Mouse (Mus musculus): ENCODE data around the gene Muc5ac.
"Not testable (repeated sequence)": the region's sequence is repeated elsewhere in the genome, so short reads cannot be mapped to it uniquely, and the experiment has no call there.

Gene Muc5ac

DNA sequence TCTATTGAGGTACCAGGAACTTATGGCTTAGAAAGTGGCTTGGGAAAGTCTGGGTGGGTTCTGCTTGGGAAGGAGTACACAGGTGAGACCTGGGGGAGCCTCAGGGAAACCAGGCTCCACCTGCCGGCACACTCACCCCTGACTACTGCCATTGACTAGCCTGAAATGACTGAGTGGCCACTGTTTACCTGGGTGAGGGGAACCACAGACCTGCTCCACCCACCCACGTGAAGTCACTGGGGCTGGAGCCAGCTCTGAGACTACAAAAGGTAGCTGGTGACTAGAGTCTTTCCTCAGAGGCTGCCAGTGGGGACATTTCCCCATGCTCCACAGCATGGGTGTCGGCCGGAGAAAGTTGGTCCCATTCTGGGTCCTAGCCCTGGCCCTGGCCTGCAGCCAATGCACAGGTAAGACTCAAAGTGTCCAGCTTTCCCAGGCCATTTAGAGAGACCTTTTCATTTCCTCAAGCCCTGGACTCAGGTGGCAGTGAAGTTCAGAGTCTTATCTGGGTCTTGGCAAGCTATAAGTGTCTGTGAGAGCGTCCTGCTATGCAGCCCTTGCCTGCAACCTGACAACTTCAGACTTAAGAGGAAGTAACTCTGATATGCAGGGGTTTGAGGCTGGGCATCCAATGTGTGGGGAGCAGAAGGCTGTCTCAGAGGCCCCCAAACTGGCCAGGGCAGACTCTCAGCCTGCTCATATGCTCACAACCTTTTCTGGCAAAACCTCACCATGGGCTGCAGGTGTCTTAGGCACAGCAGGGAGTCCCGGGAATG, at the start of gene Muc5ac:
Gene Muc5ac (plus strand): TSS at position 296 of the 776 bp plus-strand sequence.
- no peak for DNase-seq (ENCODE audit: low spot score)

DNA sequence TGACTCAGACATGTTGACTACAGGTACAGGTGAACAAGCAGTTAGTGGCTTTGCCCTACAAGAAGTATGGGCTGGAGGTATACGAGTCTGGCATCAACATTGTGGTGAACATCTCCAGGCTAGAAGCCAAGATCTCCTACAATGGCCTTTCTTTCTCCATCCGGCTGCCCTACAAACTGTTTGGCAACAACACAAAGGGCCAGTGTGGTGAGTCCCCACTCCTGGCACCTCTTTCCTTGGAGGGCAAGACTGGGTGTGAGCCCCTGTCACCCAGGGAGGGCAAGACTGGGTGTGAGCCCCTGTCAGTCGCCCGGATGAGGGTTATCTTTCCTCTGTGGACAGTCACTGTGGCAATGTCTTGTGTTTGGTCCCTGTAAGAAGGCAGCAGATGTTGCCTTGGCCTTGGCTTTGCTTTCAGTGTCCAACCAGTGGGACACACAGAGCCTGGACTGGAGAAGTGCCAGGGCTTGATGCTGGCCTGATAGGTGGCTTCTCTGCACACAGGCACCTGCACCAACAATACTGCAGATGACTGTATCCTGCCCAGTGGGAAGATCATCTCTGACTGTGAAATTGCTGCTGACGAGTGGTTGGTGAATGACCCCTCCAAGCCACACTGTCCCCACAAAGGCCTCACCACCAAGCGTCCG, 41.2 kb upstream of the Muc5ac start:
- no peak for DNase-seq (ENCODE audit: low spot score)

DNA sequence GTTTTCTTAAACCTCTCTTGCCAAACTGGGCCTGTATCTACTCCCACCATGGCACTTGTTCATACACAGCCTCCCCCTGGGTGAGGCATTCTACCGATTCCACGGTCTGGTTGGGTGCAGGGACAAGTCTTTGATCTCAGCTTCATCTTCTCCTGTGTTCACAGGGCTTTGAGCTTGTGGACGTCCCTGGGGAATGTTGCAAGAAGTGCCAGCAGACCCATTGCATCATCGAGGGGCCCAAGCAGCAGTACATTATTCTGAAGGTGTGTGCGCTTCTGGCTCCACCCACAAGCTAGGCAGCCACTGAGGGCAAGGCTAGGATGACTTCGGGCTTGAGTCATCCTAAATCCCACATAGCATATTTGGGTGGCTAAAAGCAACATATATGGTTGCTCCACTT, 36.3 kb upstream of the Muc5ac start:
- DNase-seq (ENCODE audit: low spot score), result no peak

DNA sequence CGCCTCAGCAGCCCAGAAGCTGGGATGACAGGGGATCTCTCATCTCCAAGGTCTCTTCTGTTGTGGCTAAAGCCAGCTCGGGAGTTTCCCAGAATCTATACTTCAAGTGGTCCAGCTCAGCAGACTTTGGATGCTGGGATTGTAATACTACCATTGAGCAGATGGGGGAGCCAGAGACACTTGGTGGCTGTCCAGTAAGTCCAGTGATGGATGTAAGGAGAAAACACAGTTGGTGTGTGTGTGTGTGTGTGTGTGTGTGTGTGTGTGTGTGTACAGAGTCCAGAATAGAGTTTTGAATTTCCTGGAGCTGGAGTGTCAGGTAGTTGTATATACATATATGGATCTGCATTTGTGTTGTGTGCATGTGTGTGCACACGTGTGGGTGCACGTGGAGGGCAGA, 32.9 kb upstream of the Muc5ac start:
- peak; percentile 45 for DNase-seq (ENCODE audit: low spot score)

DNA sequence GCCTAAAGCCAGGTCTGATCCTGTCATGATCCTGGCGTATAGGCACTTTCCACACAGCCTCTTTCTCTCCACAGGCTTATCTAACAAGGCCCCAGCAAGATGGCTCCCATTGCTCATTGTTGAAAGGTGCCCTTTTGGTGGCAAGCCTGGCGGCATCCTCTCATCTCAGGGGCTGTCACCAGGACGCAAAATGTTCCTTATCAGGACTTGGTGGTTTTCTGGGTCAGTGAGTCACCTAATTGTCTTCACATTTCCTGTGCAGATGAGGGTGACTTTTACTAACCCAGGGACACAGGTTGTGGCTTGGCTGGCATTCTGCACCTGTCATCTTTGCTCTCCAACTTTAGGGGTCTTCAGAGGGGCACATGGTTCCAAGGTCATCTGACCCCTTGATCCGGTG, 30.5 kb upstream of the Muc5ac start:
- DNase-seq (ENCODE audit: low spot score), result no peak

DNA sequence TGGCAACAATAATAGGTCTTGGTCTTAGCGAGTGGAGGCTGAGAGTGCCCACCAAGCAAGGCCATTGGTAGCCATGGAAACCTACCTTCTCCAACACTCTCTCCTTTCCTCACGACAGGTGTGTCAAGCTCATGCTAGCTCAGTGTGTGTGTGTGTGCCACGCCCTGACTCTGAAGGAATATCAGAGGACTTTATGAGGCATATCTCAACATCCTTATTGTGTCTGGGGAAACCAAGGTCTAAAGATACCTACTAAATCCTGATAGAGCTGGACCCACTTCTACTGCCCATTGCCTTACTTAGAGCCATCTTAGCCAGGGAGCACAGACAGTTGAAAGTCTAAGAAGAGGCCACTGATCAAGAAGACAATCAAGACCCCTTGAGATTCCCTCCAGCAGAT, 18.3 kb upstream of the Muc5ac start:
- no peak for DNase-seq (ENCODE audit: low spot score)

DNA sequence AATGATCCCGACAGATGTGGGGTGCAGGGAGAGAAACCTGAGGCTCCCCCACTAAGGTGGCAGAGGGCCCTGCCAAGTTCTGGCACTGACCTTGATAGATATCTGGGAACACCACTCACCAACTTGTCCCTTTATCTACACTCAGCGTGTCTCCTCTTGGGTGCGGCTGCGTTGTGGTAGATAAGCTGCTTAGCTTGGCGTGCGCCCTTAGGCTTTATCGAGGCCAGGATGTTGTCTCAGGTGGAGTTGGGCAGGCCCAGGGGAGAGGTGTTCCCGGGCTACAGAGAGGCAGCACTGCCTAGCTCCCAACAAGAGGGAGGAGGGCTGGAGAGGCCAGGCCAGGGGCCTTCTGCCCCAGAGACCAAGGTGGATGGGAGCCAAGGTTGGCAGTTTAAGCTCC, 17.8 kb upstream of the Muc5ac start:
- DNase-seq (ENCODE audit: low spot score), result peak; percentile 72

DNA sequence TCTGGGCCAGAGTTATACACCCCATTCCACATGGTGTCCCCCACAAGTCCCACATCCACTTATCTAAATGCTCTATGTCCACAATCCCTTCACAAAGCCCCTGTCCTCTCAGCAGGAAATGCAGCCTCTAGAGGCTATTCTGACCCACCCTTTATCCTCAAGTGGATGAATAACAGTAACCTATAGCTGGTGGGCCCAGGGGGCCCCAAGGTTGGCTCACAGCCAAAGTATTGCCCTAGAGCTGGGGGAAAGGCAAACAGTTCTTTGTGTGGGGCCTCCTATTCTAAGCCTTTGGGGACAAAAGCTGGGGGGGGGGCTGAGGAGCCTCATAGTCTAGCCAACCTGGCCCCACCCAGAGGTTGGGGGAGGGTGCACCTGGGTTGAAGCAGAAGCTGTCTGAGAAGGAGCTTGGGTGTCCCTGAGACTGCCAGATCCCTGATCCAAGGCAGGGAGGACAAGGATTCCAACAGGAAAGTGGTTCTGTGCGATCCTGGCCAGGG, 16.7 kb upstream of the Muc5ac start:
- no peak for DNase-seq (ENCODE audit: low spot score)

DNA sequence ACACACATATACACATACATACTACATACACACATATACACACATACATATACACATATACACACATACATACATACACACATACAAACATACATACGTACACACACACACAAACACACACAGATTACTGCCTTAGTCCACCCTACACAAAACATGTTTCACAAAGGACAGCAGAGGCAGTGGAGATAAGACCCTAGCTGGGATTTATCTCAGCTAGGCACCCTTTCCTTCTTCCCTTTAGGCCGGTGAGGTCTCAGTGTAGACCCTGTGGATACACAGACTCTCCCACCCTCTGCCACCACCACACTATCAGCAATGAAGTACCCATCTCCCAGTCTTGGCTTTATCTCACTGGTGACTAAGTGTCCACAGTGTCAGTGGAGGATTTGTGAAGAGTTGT, 13.9 kb upstream of the Muc5ac start:
- DNase-seq (ENCODE audit: low spot score), result no peak

DNA sequence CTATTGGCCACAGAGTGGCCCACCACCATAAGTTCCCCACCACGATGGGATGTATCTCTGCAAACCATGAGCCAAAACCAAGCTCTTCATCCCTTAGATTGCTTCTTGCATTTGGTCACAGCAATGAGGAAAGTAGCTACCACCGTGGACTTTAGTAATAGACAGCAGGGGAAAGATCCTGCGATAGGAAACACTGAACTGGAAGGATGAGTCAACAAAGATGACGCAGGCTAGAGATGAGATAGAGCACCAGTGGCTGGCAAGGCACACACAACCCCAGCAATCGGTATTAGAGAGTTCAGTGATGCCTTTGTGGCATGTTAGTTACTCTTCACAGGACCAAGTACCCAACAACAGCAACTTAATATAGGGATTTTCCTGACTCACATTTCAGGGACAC, 12.6 kb upstream of the Muc5ac start:
- no peak for DNase-seq (ENCODE audit: low spot score)

DNA sequence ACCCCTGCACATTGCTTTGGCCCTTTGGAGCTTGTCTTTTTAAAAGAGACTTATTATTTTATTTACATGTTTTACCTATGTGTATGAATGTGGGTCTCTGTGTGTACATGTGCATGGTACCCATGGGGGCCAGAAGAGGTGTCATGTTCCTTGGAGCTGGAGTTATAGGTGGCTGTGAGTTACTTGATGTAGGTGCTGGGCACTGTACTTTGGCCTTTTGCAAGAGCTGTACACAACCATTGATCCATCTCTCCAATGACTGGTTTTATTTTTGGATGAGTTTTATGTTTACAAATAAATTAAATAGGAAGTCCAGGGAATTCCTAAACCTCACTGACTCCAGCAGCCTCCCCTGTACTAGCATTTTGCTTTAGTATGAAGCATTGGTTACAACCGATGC, 5.5 kb downstream of the Muc5ac start:
- no peak for DNase-seq (ENCODE audit: low spot score)

DNA sequence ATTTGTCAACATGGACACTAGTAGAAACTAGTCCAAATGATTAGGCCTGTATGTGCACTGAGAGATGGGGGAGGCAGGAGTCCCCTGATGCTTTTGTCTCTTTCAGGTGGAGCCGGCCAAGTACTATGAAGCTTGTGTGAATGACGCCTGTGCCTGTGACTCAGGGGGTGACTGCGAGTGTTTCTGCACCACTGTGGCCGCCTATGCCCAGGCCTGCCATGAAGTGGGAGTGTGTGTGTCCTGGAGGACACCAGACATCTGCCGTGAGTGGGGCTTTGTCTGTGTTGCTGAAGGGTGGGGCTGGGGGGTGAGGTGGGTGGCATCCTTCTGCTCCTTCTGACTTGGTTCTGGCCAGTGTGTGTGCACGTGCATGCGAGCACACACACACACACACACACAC, 14.4 kb downstream of the Muc5ac start:
- DNase-seq (ENCODE audit: low spot score), result no peak

DNA sequence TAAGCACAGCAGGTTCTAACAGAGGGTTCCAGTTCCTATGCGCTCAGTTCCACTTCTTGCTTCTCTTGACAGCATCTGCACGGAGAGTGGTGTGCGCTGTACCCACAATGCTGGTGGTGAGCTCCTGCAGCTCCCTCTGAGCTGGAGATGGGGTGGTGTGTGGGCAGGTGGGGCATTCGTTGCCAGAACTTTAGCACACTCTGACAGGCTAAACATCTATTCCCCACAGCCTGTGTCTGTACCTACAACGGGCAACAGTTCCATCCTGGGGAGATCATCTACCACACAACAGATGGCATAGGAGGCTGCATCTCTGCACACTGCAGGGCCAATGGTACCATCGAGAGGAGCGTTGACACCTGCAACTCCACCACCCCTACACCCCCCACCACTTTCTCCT, 16.6 kb downstream of the Muc5ac start:
- DNase-seq (ENCODE audit: low spot score), result no peak

DNA sequence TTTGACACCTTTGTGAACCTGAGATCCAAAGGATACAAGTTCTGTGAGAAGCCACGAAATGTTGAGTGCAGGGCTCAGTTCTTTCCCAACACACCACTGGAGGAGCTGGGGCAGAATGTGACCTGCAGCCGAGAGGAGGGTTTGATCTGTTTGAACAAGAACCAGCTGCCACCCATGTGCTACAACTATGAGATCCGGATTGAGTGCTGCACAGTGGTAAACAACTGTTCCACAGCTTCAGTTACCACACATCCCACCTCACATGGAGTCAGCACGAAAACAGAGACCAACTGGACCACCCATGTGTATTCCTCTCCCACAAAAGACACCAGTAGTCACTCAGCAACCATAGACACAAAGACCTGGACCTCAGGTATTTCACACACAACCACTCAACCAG, 19.1 kb downstream of the Muc5ac start:
- not testable (repeated sequence) for DNase-seq (ENCODE audit: low spot score)

DNA sequence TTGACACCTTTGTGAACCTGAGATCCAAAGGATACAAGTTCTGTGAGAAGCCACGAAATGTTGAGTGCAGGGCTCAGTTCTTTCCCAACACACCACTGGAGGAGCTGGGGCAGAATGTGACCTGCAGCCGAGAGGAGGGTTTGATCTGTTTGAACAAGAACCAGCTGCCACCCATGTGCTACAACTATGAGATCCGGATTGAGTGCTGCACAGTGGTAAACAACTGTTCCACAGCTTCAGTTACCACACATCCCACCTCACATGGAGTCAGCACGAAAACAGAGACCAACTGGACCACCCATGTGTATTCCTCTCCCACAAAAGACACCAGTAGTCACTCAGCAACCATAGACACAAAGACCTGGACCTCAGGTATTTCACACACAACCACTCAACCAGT, 21.2 kb downstream of the Muc5ac start:
- DNase-seq (ENCODE audit: low spot score), result not testable (repeated sequence)

DNA sequence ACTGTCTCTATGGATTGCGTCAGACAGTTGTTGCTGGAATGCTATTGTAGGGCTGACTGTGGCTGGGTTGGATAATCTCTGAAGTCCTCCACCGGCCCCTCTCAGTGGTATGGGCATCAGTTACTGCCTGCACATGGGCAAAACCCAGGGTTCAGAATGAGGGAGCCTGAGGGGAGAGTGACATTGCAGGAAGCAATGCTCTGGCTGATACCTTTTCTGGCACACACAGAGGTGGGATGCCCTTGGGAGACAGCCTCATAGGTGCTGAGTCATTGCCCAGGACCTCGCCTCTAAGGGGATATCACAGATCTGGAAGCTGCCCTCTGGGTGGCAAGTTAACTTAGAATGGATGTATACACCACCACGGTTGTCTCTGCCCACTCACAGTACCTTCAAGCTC, 24.5 kb downstream of the Muc5ac start:
- DNase-seq (ENCODE audit: low spot score), result no peak

DNA sequence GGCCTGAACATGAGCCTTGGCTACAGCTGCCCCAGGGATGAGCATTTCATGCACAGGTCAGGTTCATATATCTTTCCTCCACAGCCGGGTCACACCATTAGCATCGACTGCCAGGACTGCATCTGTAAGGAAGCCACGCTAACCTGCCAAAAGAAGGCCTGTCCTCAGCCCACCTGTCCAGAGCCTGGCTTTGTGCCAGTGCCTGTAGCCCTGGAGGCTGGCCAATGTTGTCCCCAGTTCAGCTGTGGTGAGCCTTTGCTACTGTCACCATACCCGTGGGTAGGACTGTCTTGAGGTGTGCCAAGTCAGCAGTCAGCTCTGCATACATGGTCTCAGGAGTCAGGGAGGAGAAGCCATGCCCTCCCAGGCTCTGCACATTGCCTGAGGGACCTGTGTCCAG, 26.6 kb downstream of the Muc5ac start:
- no peak for DNase-seq (ENCODE audit: low spot score)

DNA sequence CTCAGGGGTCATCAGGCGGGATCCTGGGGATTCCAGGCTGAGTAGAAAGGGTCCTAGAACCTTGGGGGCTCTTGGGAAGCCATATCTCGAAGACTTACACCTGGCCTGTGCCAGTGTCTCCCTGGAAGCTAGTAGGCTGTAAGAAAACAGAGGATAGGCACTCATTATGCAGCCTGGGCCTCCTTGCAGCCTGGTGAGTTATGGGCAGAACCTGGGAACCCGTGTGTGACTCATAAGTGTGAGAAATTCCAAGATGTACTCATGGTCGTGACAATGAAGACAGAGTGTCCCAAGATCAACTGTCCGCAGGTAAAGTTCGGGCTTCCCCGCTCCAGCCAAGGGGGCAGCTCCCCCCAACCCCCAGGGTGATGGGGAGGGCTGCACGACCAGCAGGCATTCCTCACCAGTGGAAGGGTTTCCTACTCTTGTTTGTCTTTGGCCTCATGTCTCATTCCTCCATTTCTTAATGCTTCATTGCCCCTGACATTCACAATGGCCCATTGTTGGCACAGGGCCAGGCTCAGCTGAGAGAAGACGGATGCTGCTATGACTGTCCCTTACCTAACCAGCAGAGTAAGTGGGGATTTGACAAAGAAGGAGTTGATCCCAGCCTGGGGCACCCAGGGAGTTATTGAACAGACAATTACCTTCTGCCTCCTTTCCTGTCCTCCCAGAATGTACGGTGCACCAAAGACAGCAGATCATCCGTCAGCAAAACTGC, 28.7 kb downstream of the Muc5ac start:
- no peak for DNase-seq (ENCODE audit: low spot score)

DNA sequence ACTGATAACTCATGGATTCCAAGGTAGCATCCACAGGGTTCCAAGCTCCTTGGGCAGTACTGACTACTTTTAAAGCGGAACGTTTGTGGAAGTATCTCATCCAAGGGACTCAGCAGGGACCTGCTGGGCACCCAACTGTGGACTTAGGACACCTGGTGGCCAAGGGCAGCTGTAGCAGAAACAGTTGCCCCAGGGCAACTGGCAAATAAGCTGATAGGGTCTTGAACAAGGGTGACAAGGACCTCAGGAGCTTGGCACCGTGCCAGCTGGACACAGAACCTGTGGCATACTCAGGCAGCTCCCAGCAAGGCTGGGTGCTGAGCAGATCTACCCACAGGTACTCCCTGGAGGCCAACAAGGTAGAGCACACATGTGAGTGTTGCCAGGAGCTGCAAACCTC, 29.5 kb downstream of the Muc5ac start:
- DNase-seq (ENCODE audit: low spot score), result no peak

DNA sequence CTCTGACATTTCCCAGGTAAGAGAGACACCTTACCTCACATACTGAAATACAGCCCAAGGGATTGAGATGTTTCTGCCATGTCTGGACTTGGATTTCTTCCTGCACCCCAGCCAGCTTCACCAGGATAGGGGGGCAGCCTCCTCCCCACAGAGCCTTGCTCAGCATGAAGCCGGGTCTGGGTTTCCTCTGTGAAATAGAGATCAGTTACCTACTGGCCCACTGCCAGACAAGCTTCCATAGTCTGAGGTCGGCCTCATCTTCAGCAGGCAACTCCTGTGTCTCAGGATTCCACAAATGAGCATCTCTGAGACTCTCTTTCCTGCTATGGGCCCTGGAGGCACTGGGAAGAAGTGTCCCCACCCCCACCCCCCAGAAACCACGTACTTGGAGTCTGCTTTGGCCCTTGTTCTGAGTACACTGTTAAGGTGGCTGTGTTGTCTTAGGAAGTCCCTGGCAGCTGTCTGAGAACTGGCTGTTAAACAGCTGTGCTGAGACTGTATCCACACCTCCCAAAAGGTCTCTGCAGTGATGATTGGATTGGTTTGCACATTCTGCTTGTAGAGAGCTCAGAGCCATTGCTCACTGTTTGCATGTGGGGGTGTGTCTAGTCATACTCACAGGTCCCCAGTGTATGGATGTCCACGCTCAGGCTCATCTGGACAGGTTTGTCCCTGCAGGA, 34.0 kb downstream of the Muc5ac start:
- DNase-seq (ENCODE audit: low spot score), result no peak

DNA sequence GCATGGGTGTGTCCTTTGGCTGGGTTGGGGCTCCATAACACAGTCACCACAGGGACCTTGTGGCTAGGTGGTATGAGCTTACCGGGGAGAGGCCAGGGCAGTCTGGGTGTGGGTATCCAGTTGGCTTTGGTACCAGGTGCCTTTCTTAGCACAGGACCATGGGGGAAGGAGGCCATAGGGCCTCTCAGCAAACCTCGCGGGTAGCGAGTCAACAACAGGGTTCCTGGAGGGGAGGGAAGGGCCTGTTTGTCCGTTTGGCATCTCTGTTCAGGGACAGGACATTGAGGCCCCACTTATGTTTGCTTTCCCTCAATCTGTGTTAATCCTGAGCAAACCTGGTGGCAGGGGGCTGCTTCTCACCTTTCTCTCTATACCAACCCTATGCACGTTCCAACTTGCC, 34.9 kb downstream of the Muc5ac start:
- no peak for DNase-seq (ENCODE audit: low spot score)

DNA sequence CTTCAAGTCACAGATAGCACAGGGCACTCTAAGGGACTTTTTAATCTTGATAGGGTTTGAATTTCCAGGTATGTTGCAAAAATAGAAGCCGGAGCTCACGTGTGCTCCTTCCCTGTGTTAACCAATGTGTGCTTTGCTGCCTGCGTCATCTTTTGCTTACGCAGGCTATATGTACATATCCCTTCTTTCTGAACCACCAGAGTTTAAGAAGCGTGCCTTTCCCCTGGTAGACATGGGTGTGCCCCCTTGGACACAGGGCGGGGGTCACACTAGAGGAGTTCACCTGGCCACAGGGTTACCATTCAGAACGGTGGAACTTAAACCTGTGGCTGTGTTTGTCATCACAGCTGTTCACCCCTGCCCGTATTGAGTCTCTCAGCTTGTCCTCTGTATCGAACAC, 35.6 kb downstream of the Muc5ac start:
- no peak for DNase-seq (ENCODE audit: low spot score)

DNA sequence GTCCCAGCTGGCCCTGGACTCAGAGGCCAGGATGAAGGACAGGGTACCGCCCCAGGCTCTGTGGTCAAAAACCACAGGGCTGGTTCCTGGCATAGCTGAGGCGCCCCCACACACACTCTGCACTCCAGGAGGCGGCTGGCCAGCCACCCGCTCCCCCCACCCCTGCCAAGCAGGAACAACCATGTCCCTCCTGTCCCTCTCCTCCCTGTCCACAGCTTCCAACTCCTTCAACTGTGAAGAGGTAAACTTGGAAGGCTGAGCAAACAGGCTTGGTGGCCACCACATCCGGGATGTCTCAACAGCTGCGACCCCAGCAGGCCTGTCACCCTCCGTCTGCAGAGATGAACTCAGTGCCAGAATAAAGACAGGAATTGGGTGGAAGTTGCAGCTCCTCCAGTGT, 47.2 kb downstream of the Muc5ac start:
- DNase-seq (ENCODE audit: low spot score), result no peak
